ENCODE assay signal across 9 mouse cellular contexts in the genomic region with DNA sequence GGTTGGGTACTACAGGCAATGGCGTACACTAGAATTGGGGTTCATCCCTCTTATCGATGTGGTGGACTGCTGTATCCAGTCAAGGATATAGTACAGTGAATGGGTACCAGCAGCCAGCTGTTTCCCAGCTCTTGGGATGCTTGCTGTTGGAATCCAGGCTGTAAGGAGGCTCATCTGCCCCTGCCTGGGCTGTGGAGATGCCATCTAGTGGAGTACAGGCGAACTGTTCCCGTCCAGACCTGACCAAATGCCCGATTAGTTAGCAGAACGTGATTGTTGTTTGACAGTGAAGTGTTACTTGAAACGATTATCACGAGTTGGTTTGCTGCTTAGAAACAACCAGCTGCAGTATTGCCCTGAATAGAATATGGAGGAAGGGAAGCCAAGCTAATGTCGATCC.
A peak's percentile ranks its signal among the peaks of the same experiment; 100 is the strongest.
DNase-seq lines count a peak whose midpoint lies in the region; ATAC-seq lines count a peak whose summit lies in the region.
"Had no signal": no experiment of that assay in that cellular context is flagged by ENCODE, and none has a peak within 500 bp of the region (broad histone marks: within the 10 kb centered on the region; RNA-seq: fewer than 3 reads in every experiment).

No protein-coding gene starts in this region.

- 43% methylated on average over 9 of the region's 9 CpGs for WGBS in hindbrain, embryonic 11.5 days
- WGBS in hindbrain, embryonic 12.5 days: 44% methylated on average over 9 of the region's 9 CpGs
- 32% methylated on average over 9 of the region's 9 CpGs for WGBS in intestine, embryonic 15.5 days

- 0 out of 2 replicates have a peak, but pooled peaks have one; percentile 33 for ATAC-seq in hindbrain, embryonic 11.5 days (ENCODE audit: low FRiP score)
- ATAC-seq in hindbrain, embryonic 12.5 days (ENCODE audit: low FRiP score): no peak
- ATAC-seq in intestine, embryonic 15.5 days: 0 out of 2 replicates have a peak, but pooled peaks have one; percentile 25

- no peaks in the 10 kb centered on the region for H3K36me3 ChIP-seq in hindbrain, embryonic 11.5 days (ENCODE audit: control insufficient read depth, insufficient read depth, low read length)
- H3K36me3 ChIP-seq in hindbrain, embryonic 12.5 days: no peaks in the 10 kb centered on the region
- no peaks in the 10 kb centered on the region for H3K36me3 ChIP-seq in intestine, embryonic 15.5 days
- H3K36me3 ChIP-seq: limb, embryonic 15.5 days had no signal

- H3K9me3 ChIP-seq in hindbrain, embryonic 11.5 days (ENCODE audit: control insufficient read depth, low read length): no peaks in the 10 kb centered on the region
- no peaks in the 10 kb centered on the region for H3K9me3 ChIP-seq in hindbrain, embryonic 12.5 days (replicated peaks)
- H3K9me3 ChIP-seq in intestine, embryonic 15.5 days: no peaks in the 10 kb centered on the region
- H3K9me3 ChIP-seq: limb, embryonic 15.5 days had no signal

- no peak overlapping the region for H3K4me2 ChIP-seq in hindbrain, embryonic 11.5 days (replicated peaks; ENCODE audit: low read depth, low read length)
- H3K4me2 ChIP-seq in hindbrain, embryonic 12.5 days (replicated peaks): no peak overlapping the region
- H3K4me2 ChIP-seq in intestine, embryonic 15.5 days (replicated peaks): no peak overlapping the region
- H3K4me2 ChIP-seq: limb, embryonic 15.5 days had no signal

- H3K4me1 ChIP-seq in hindbrain, embryonic 11.5 days (replicated peaks; ENCODE audit: control insufficient read depth, insufficient read depth, low read length): no peaks in the 10 kb centered on the region
- 0 out of 2 replicates have a peak, but pooled peaks cover 2% of the 10 kb centered on the region for H3K4me1 ChIP-seq in hindbrain, embryonic 12.5 days
- 0 out of 2 replicates have a peak, but pooled peaks cover 4% of the 10 kb centered on the region for H3K4me1 ChIP-seq in intestine, embryonic 15.5 days (replicated peaks)
- H3K4me1 ChIP-seq: limb, embryonic 15.5 days had no signal

- no peak overlapping the region for H3K9ac ChIP-seq in hindbrain, embryonic 11.5 days (ENCODE audit: low read depth, low read length)
- H3K9ac ChIP-seq in hindbrain, embryonic 12.5 days: no peak overlapping the region
- H3K9ac ChIP-seq in intestine, embryonic 15.5 days: no peak overlapping the region
- H3K9ac ChIP-seq: limb, embryonic 15.5 days had no signal

- no peaks in the 10 kb centered on the region for H3K27me3 ChIP-seq in hindbrain, embryonic 11.5 days (ENCODE audit: control insufficient read depth, insufficient read depth, low read length)
- no peaks in the 10 kb centered on the region for H3K27me3 ChIP-seq in hindbrain, embryonic 12.5 days
- H3K27me3 ChIP-seq in intestine, embryonic 15.5 days (replicated peaks): no peaks in the 10 kb centered on the region
- H3K27me3 ChIP-seq: limb, embryonic 15.5 days had no signal

- DNase-seq in hindbrain, embryonic 11.5 days (ENCODE audit: low spot score): peak; percentile 65
- DNase-seq in adrenal gland, postnatal 36 days: peak; percentile 73
- DNase-seq in forelimb bud, embryonic 11.5 days (ENCODE audit: low read depth, low spot score): peak; percentile 61
- DNase-seq in left cerebral cortex, postnatal 14 days (ENCODE audit: low spot score in 2 of 2): peak; percentile 43 to 64
- DNase-seq in naive thymus-derived CD4-positive, alpha-beta T cell, adult 2 months (ENCODE audit: low read depth): peak; percentile 71
- peak; percentile 15 to 26 for DNase-seq in thymus, adult 18-20 months

- no peak overlapping the region for H3K4me3 ChIP-seq in hindbrain, embryonic 11.5 days (ENCODE audit: low read depth, low read length)
- no peak overlapping the region for H3K4me3 ChIP-seq in hindbrain, embryonic 12.5 days
- no peak overlapping the region for H3K4me3 ChIP-seq in intestine, embryonic 15.5 days (replicated peaks)
- H3K4me3 ChIP-seq: limb, embryonic 15.5 days had no signal

- no peak overlapping the region for H3K27ac ChIP-seq in hindbrain, embryonic 11.5 days (ENCODE audit: low read depth, low read length)
- H3K27ac ChIP-seq in hindbrain, embryonic 12.5 days: no peak overlapping the region
- H3K27ac ChIP-seq in intestine, embryonic 15.5 days: no peak overlapping the region
- H3K27ac ChIP-seq: limb, embryonic 15.5 days had no signal

- intact Hi-C loops in left cerebral cortex, postnatal 14 days (cut with DNase I): loop anchor here (10.0 kb wide), 1 partner anchor 389 kb away; a partner anchor contains a TSS

Comparison
In these comparisons a context has a peak if more than half of its experiments do, and no peak if none do; other contexts are left out.
1. DNase-seq: peak in every context shown above with its lines; median percentile 73 in adrenal gland, postnatal 36 days; 71 in naive thymus-derived CD4-positive, alpha-beta T cell, adult 2 months; 65 in hindbrain, embryonic 11.5 days; 61 in forelimb bud, embryonic 11.5 days; 54 in left cerebral cortex, postnatal 14 days; 20 in thymus, adult 18-20 months.